Mouse (Mus musculus) bone marrow macrophage, adult 2 months (primary cell): ENCODE data around the gene Cyp4f15.

Experiments
- CTCF ChIP-seq: IDR thresholded peaks from 2 replicates; pipeline ENCODE4 v1.5.1; 2012; ENCODE audit warnings: low read depth, mild to moderate bottlenecking, low read length, moderate library complexity
- POLR2A ChIP-seq: IDR thresholded peaks from 2 replicates; pipeline ENCODE4 v1.6.1; 2012; ENCODE audit warnings: mild to moderate bottlenecking, low read depth, low read length, borderline replicate concordance

GRCm38 (mm10) chr17:32646631-32647030 is 38.8 kb upstream of the Cyp4f15 start:
- TF ChIP-seq POLR2A (no peak), CTCF (no peak)
